Mouse (Mus musculus) embryo, embryonic 11 days (tissue): ENCODE data around the gene Vgll1.

Source experiments
- DNase-seq: peaks from one replicate; pipeline ENCODE4 v3.0.0-alpha.2; 2015

The Vgll1 gene

DNA sequence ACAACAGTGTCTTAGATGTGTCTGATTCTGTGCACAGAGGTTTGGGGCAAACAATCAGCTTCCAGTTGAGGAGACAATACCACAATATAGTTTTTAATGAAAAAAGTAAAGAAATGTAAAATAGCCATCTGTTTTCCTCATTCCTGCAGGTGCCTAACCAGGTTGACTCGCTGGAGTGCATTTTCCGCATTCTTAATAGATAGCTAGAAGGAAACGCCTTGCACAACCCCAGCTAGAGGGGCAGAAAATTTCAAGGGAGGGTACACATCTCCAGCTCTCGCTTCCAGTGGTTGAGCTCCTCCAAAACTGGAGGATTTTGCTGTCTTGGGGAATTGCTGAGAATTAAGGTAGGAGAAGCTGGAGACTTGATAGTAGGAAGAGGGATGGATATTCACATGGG lies at the start of gene Vgll1:
Vgll1 (plus strand) TSS at position 301 of the 400 bp plus-strand sequence.
- DNase-seq, result no peak

GRCm38 (mm10) chrX:57042774-57043173 lies 45.1 kb upstream of the Vgll1 start, which contains the start of gene Brs3:
Brs3 (plus strand) TSS chrX:57043074.
- DNase-seq, result no peak

DNA sequence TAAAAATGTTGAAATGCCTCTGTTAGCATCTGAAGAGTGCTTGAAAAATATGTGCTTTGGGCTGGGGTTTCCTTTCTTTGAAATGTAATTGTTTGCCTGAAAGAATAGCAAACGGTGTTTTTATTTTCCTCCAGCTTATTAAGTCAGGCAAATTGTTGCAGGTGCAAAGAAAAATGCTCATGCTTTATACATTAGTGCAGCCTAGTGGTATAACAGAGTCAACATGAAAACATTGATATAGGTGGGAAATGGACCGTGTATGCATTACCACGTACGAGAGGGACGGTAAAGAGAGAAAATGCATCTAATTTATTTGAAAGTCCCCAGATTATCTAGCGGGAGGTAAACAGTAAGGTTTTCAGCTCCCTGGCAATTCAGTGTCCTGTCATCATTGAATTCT lies 44.0 kb upstream of the Vgll1 start:
- DNase-seq, result no peak

- DNase-seq, result no peak
These were observed 35.1 kb upstream of the Vgll1 start for GRCm38 (mm10) chrX:57052848-57053173.

DNA sequence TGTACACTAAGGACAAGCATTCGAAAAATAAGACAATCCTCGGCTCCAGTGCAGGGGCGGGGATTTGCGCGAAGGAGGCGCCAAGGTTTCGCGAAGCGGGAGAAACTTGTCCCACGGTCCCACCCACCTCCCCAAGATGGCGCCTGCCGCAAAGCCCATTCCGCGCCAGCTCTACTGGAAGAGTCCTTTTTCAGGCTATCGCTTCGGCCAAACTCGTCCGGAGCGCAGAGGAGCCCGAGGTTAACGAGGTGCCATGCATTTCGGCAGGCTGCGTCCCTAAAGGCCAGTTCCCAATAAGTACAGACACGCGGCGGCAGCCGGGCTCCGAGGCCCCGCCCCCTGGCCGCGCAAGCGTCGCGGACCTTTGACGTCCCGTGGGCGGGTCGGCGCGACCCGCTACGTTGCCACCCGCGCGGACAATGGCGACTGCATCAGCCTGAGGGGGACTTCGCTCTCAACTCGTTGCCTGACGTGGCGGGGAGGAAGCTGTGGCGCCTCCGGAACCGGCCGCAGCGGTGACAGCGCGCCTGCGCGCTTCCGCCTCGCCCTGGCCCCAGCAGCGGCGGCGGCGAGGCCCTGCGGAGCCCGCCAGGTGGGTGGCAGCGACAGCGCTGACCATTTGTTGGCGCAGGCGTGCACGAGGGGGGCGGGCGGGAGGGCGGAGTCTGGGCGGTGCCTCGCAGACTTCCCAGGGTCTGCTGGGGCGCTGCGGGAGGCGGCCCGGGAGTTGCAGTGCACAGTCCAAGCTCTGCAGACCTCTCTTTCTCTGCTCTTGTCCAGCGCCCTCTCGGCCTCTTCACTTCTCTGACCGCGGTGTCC lies 34.5 kb upstream of the Vgll1 start, which contains the start of gene Htatsf1:
Htatsf1 (plus strand) TSS at position 410 of the 819 bp plus-strand sequence.
- peak; percentile 87 for DNase-seq

GRCm38 (mm10) chrX:57053993-57054385 lies 33.9 kb upstream of the Vgll1 start:
- no peak for DNase-seq

DNA sequence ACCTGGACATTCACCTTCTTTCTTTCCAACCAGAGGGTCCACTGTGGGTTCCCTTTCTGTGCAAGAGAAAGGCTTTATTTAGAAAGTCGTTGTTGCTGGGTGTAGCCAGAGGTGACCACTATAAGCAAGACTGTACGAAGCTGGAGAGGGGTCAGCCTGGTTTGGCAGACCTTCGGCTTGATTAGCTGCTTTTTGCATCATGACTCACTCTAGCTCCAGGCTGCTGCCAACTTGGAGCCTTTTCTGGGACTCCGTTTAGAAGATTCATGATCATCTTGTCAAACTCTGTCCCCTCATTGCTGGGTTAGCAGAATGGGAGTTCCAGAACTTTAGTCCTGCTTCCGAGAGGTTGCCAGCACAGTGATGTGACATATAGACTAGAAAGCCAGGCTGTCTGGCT lies 6.4 kb upstream of the Vgll1 start:
- DNase-seq, result no peak

DNA sequence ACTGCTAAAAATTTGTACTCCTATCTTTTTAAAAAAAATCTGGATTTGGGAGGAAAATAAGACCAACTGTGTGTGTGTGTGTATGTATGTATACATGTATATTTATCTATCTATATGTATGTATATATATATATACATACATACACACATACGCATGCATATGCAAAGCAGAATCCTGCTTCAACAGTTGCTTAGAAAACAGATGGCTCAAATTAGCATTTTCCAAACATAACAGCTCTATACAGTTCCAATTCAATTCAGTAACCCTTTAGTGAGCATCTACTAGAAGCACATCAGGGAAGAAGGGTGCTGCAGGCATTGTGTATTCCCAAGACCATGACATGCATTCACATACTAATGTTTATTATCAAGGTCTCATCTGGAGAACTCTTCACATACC lies 15.5 kb downstream of the Vgll1 start:
- DNase-seq, result no peak

- DNase-seq, result no peak
These were observed 19.1 kb downstream of the Vgll1 start for GRCm38 (mm10) chrX:57106956-57107355.

DNA sequence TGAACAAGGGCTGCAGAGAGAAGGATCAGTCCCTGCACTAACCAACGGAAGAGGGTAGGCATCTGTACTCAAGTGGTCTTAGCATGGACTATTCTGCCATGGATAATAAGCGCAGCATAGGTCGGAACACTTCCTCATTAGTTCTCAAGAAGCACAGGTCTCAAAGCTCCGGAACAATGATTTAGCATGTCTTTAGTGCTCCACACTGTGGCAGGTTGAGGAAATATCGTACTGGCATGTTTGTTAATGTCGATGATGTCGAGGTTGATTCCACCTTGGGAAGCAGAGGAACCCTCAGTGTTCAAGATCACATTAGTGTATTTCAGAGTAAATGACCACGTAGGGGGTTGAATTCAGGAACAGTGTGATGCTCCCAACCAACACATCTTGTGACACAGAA lies 30.2 kb downstream of the Vgll1 start:
- DNase-seq, result no peak

DNA sequence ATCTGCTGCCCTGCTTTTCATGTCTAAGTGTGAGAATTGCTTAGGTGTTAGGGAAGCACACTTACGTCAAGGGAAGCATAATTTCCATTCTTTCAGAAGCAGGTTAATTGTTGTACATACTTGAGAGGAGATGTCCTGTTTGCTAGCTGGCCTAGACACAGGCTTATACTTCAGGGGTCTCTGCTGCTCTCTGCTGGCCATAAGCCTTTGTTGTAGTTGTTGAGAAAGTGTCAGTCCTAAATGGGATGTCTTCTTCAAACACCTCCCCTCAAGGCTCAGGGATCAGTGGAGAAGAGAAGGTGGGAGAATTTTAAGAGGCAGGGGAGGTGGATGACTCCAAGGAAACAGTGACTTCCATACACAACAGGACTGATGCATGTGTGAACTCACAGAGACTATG lies 32.9 kb downstream of the Vgll1 start:
- peak; percentile 13 for DNase-seq

- no peak for DNase-seq
These were observed 42.7 kb downstream of the Vgll1 start for GRCm38 (mm10) chrX:57130633-57131032.

DNA sequence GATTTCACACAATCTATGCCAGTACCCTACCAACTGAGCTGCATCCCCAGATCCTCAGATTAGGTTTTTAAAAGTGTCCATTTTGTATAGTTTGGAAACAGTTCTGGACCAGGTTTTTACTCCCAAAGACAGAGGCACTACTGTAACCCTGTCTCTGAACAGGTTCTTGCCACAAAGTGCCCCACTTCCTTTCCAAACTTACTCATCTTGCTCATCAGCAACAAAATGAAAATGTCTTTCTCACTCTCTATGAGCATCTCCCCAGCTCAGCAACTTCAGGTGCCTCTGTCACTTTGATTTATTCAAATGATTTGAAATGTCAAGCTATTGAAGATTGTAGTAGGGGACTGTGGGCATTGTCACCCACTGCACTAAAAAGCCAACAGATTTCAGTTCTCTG lies 49.7 kb downstream of the Vgll1 start:
- DNase-seq, result no peak

DNA sequence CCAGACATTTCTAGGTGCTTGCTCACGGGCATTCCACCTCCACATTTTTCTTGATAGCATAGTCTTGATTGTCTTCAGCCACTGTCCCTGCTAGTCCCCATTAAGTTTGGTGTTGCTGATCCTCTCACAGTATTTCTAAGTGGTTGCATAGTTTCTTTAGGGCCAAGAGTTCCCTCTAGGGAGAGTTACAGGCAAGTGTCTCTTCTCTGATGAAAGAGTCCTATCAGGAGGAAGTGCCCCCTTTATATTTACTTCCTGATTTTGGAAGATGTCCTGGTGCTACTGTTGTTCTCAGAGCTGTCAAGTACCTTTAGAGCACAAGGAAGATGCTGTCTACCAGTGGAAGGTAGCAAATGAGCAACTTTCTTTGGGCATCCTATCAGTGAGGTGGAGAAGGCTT lies 65.6 kb downstream of the Vgll1 start:
- DNase-seq, result no peak
